Mouse (Mus musculus): ENCODE results near the gene Amhr2. TPM values are rescaled to one million over a fixed set of nuclear protein-coding genes. Genes with fewer than 3 reads are reported as not detected.

The Amhr2 gene
- total RNA-seq, 2 experiments from 2014 or later = 7.2 to 9.5 TPM

GRCm38 (mm10) chr15:102407681-102408557, 37.2 kb upstream of the Amhr2 start:
- no peak for DNase-seq
- peak; percentile 26; the same call in 1 of the 2 replicates for TF ChIP-seq CTCF (IDR thresholded peaks at IDR 0.05)
- Histone ChIP-seq H3K4me3 (peak overlapping the region; percentile 49), H3K27ac (peak overlapping the region; percentile 95)
- intact Hi-C loops (cut with DNase I) = no loop called here

DNA sequence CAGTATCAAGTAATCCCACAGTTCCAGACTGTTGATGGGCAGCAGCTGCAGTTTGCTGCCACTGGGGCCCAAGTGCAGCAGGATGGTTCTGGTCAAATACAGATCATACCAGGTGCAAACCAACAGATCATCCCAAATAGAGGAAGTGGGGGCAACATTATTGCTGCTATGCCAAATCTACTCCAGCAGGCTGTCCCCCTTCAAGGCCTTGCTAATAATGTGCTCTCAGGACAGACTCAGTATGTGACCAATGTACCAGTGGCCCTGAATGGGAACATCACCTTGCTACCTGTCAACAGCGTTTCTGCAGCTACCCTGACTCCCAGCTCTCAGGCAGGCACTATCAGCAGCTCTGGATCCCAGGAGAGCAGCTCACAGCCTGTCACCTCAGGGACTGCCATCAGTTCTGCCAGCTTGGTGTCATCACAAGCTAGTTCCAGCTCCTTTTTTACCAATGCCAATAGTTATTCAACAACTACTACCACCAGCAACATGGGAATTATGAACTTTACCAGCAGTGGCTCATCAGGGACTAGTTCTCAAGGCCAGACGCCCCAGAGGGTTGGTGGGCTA, 36.5 kb upstream of the Amhr2 start:
- H3K4me3 ChIP-seq = peak overlapping the region; percentile 49
- intact Hi-C loops (cut with DNase I) = no loop called here
- peak overlapping the region; percentile 95 for H3K27ac ChIP-seq
- no peak for TF ChIP-seq CTCF (IDR thresholded peaks at IDR 0.05)
- DNase-seq = no peak

GRCm38 (mm10) chr15:102409286-102409685, 35.9 kb upstream of the Amhr2 start:
- H3K27ac ChIP-seq = peak overlapping the region; percentile 54
- intact Hi-C loops (cut with DNase I) = no loop called here
- TF ChIP-seq CTCF (IDR thresholded peaks at IDR 0.05) = no peak
- DNase-seq = no peak
- peak overlapping the region; percentile 49 for H3K4me3 ChIP-seq

GRCm38 (mm10) chr15:102411077-102411476, 34.1 kb upstream of the Amhr2 start:
- no peak for TF ChIP-seq CTCF (IDR thresholded peaks at IDR 0.05)
- Histone ChIP-seq H3K4me3 (peak overlapping the region; percentile 49), H3K27ac (peak overlapping the region; percentile 54; the same call in 1 of the 2 replicates)
- no peak for DNase-seq
- intact Hi-C loops (cut with DNase I) = no loop called here

DNA sequence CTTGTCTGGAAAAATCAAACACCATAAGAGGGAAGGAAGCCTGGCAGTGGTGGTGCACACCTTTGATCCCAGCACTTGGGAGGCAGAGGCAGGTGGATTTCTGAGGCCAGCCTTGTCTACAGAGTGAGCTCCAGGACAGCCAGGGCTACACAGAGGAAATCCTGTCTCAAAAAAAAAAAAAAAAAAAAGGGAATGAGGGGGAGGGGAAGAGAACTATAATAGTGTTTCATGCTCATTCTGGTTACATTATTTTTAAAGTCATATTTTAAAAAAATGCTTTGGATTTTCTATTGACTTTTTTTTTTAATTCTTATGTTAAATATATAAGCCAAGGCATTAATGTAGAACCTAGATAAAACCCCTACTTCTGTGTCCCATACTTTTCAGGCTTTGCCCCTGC, 31.5 kb upstream of the Amhr2 start:
- no peak for DNase-seq
- Histone ChIP-seq H3K27ac (peak overlapping the region; percentile 40), H3K4me3 (no peak overlapping the region)
- intact Hi-C loops (cut with DNase I) = no loop called here
- no peak for TF ChIP-seq CTCF (IDR thresholded peaks at IDR 0.05)

GRCm38 (mm10) chr15:102417524-102417923, 27.6 kb upstream of the Amhr2 start:
- no peak for DNase-seq
- TF ChIP-seq CTCF (IDR thresholded peaks at IDR 0.05) = no peak
- no peak overlapping the region for H3K27ac ChIP-seq
- no peak overlapping the region for H3K4me3 ChIP-seq
- intact Hi-C loops (cut with DNase I) = no loop called here

GRCm38 (mm10) chr15:102420986-102421385, 24.2 kb upstream of the Amhr2 start:
- intact Hi-C loops (cut with DNase I) = loop anchor here (2.0 kb wide), 1 partner anchor 40 kb away; no protein-coding TSS in a partner anchor

DNA sequence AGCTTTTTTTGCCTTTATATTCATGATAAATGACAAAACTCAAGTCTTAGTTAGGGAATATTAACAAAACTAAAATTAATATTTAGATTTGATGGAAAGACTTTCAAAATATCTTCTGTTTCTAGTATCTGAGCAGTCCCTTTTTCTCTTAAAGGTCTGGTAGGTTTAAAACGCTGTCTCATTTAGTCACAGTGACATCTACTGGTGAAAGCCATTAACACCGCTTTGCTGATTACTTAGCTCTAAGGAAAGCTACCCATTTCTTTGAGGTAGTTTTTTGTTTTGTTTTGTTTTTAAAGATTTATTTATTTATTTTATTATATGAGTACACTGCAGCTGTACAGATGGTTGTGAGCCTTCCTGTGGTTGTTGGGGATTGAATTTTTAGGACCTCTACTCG, 23.7 kb upstream of the Amhr2 start:
- Histone ChIP-seq H3K27ac (peak overlapping the region; percentile 55), H3K4me3 (no peak overlapping the region)
- intact Hi-C loops (cut with DNase I) = loop anchor here (2.0 kb wide), 1 partner anchor 41 kb away; no protein-coding TSS in a partner anchor
- no peak for DNase-seq
- peak; percentile 82 for TF ChIP-seq CTCF (IDR thresholded peaks at IDR 0.05)

More at GRCm38 (mm10) chr15:102420986-102421385, 24.2 kb upstream of the Amhr2 start:
- H3K4me3 ChIP-seq = no peak overlapping the region
- no peak for DNase-seq
- peak overlapping the region; percentile 55 for H3K27ac ChIP-seq
- no peak for TF ChIP-seq CTCF (IDR thresholded peaks at IDR 0.05)

GRCm38 (mm10) chr15:102423602-102424240, 21.4 kb upstream of the Amhr2 start:
- no peak for TF ChIP-seq CTCF (IDR thresholded peaks at IDR 0.05)
- intact Hi-C loops (cut with DNase I) = no loop called here
- no peak for DNase-seq

DNA sequence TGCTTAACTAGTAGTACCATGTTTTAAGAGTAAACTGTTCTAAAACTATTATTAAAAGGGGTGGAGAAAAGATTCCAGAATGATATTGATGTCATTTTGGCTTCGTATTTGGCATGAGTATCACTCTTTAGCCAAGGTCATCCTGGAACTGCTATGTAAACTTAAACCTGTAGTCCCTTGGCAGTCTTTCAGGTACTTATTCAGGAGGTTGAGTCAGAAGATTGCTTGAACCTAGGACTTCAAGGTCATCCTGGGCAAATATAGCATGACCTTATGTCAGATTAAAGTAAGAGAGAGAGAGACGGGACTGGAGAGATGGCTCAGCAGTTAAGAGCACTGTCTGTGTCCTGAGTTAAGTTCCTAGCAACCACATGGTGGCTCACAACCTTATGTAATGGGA, 20.5 kb upstream of the Amhr2 start:
- intact Hi-C loops (cut with DNase I) = no loop called here
- no peak for DNase-seq
- Histone ChIP-seq H3K27ac (peak overlapping the region; percentile 61), H3K4me3 (no peak overlapping the region)
- no peak for TF ChIP-seq CTCF (IDR thresholded peaks at IDR 0.05)

More at GRCm38 (mm10) chr15:102423602-102424240, 21.4 kb upstream of the Amhr2 start:
- no peak overlapping the region for H3K4me3 ChIP-seq
- H3K27ac ChIP-seq = peak overlapping the region; percentile 61; the same call in 1 of the 2 replicates

GRCm38 (mm10) chr15:102426963-102427362, 18.2 kb upstream of the Amhr2 start:
- intact Hi-C loops (cut with DNase I) = no loop called here
- no peak overlapping the region for H3K27ac ChIP-seq
- TF ChIP-seq CTCF (IDR thresholded peaks at IDR 0.05) = no peak
- no peak for DNase-seq
- no peak overlapping the region for H3K4me3 ChIP-seq

DNA sequence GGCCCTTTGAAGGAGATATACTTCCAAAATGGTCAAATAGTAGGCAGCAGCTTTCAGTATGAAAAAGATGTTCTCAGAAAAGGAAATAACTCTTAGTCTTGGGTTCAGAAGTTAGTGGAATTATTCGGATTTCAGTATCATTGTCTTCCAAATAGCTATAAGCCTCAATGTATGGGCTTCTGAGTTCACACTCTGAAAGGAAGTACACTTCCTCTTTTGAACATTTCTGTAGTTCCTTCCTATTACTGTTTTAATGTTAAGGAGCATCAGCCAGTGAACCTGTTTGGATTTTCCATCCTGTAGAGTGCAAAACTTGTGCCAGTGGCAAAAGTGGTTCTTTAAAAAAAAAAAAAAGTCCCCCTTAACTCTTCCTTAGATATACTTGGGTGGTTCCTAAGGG, 13.1 kb upstream of the Amhr2 start:
- H3K27ac ChIP-seq = no peak overlapping the region

DNA sequence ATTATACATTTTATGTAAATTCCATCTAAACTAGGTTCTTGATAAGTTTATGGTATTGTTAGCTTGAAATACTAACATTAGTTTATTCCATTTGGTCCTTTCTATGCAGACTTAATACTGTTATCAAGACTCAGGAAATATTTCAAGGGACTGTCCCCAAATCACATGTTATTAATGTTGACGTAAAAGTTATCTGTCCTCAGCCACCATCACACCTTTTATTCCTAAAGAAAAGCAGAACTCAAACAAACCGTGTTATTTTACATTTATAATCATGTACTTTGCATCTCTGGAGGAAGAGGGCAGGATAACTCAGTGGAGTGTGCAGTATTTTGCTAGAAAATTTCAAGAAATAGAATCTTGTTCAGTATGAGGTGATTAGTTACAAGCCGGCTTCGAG, 12.0 kb upstream of the Amhr2 start:
- DNase-seq = no peak
- Histone ChIP-seq H3K27ac (no peak overlapping the region), H3K4me3 (no peak overlapping the region)
- intact Hi-C loops (cut with DNase I) = no loop called here
- no peak for TF ChIP-seq CTCF (IDR thresholded peaks at IDR 0.05)

More for the DNA sequence above, 13.1 kb upstream of the Amhr2 start:
- intact Hi-C loops (cut with DNase I) = no loop called here
- no peak for TF ChIP-seq CTCF (IDR thresholded peaks at IDR 0.05)
- no peak overlapping the region for H3K4me3 ChIP-seq
- no peak for DNase-seq
